Mouse (Mus musculus) neural tube, embryonic 13.5 days (tissue): ENCODE measurements at regions not wholly inside any gene's neighbourhood (a gene's known extent, or its start where the extent isn't known, plus 50 kb on each side); places are given as distances from the start of the nearest gene placed in this dataset.

ENCODE experiments used
- ATAC-seq: fragments of 200-750 bp; cut with Nextera tagmentation; 2 replicates; pipeline ENCODE4 v1.8.0; 2017; ENCODE audit warnings: low read depth, mild to moderate bottlenecking, moderate TSS enrichment, moderate library complexity
- H3K27ac ChIP-seq: fragments of 300-500 bp; sonication (generic); replicated peaks from 2 replicates; pipeline ENCODE4 v1.5.1; 2015; ENCODE audit warnings: moderate library complexity, mild to moderate bottlenecking, inconsistent platforms
- H3K27me3 ChIP-seq: fragments of 300-500 bp; sonication (generic); 2 replicates; pipeline ENCODE4 v1.6.1; 2015; ENCODE audit warnings: mild to moderate bottlenecking, inconsistent platforms
- H3K36me3 ChIP-seq: fragments of 300-500 bp; sonication (generic); 2 replicates; pipeline ENCODE4 v1.6.1; 2015; ENCODE audit warnings: mild to moderate bottlenecking, inconsistent platforms
- H3K4me1 ChIP-seq: fragments of 300-500 bp; sonication (generic); replicated peaks from 2 replicates; pipeline ENCODE4 v1.6.1; 2015; ENCODE audit warnings: inconsistent platforms
- H3K4me2 ChIP-seq: fragments of 300-500 bp; sonication (generic); 2 replicates; pipeline ENCODE4 v1.6.1; 2015; ENCODE audit warnings: inconsistent platforms, mild to moderate bottlenecking, moderate library complexity
- H3K4me3 ChIP-seq: fragments of 300-500 bp; sonication (generic); 2 replicates; pipeline ENCODE4 v1.5.1; 2015; ENCODE audit warnings: mild to moderate bottlenecking, inconsistent platforms
- H3K9ac ChIP-seq: fragments of 300-500 bp; sonication (generic); 2 replicates; pipeline ENCODE4 v1.6.1; 2015; ENCODE audit warnings: moderate library complexity, mild to moderate bottlenecking, inconsistent platforms
- H3K9me3 ChIP-seq: fragments of 300-500 bp; sonication (generic); 2 replicates; pipeline ENCODE4 v1.6.1; 2016; ENCODE audit warnings: inconsistent platforms
- WGBS: fragments of 180-500 bp; shearing (Covaris S2); methylation state at CpG from one replicate; pipeline ENCODE4 v1.1.7; 2015; 5-methylcytosine and 5-hydroxymethylcytosine counted together

GRCm38 (mm10) chr3:143373501-143373900 is 491.7 kb upstream of the Pkn2 start:
- H3K4me1 ChIP-seq = peaks cover 6% of the 10 kb centered on the region; the same call in 1 of the 2 replicates
- WGBS = 90% methylated on average over 1 of the region's 1 CpGs
- no peak overlapping the region for H3K4me2 ChIP-seq
- H3K27me3 ChIP-seq = no peaks in the 10 kb centered on the region
- no peaks in the 10 kb centered on the region for H3K9me3 ChIP-seq
- no peak overlapping the region for H3K9ac ChIP-seq
- H3K27ac ChIP-seq = no peak overlapping the region
- no peak overlapping the region for H3K4me3 ChIP-seq
- no peak for ATAC-seq
- H3K36me3 ChIP-seq = no peaks in the 10 kb centered on the region

- no peaks in the 10 kb centered on the region for H3K4me1 ChIP-seq
- no peak overlapping the region for H3K27ac ChIP-seq
- WGBS = 97% methylated on average over 1 of the region's 1 CpGs
- H3K9ac ChIP-seq = no peak overlapping the region
- no peaks in the 10 kb centered on the region for H3K9me3 ChIP-seq
- no peak overlapping the region for H3K4me2 ChIP-seq
- no peaks in the 10 kb centered on the region for H3K36me3 ChIP-seq
- no peak overlapping the region for H3K4me3 ChIP-seq
- no peak for ATAC-seq
- no peaks in the 10 kb centered on the region for H3K27me3 ChIP-seq
These were observed 487.2 kb upstream of the Pkn2 start for GRCm38 (mm10) chr3:143369002-143369401.

DNA sequence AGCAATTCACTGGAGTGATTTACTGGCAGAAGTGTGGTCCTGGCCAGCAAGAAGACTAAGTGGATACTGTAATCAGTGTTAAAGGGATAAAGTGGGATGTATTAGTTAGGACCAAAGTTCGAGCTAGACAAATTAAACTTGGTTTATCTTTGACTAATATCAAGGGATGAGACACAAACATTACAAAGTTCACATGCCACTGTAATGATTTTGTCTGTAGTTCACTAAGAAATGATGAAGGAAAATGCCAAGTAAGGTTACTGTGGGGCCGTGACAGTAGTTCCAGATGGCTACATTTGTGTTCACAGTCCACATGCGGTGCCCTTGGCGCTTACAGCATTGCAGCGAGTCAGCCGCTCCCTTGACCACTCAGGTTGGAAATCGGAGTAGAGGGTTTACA is 458.2 kb upstream of the Pkn2 start:
- WGBS = 95% methylated on average over 7 of the region's 7 CpGs
- no peaks in the 10 kb centered on the region for H3K36me3 ChIP-seq
- H3K4me3 ChIP-seq = no peak overlapping the region
- no peaks in the 10 kb centered on the region for H3K9me3 ChIP-seq
- no peaks in the 10 kb centered on the region for H3K27me3 ChIP-seq
- H3K27ac ChIP-seq = no peak overlapping the region
- ATAC-seq = no peak
- no peak overlapping the region for H3K9ac ChIP-seq
- H3K4me1 ChIP-seq = no peaks in the 10 kb centered on the region
- no peak overlapping the region for H3K4me2 ChIP-seq

DNA sequence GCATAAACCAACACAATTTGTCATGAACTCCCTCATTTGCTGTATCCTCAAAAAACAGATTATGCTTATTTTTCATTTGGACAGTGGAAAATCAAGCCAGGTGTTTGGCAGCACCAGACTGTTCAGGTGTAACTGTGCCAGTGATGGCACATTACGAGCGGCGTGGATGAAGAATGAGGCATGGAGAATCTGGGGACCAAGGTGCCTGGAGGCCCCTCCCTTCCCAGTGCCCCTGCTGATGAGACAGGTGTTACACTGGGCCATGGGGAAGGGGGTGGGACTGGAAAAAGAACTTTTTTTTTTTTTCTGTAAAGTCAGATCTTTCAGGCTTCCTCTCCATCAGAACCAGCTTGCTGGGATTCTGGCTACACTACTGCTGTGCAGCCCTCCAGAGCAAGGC is 451.5 kb upstream of the Pkn2 start:
- WGBS = 86% methylated on average over 3 of the region's 3 CpGs
- Histone ChIP-seq H3K4me3 (no peak overlapping the region), H3K9me3 (no peaks in the 10 kb centered on the region), H3K4me1 (no peaks in the 10 kb centered on the region), H3K4me2 (no peak overlapping the region), H3K9ac (no peak overlapping the region), H3K27ac (no peak overlapping the region), H3K36me3 (no peaks in the 10 kb centered on the region), H3K27me3 (no peaks in the 10 kb centered on the region)
- no peak for ATAC-seq

- Histone ChIP-seq H3K4me1 (no peaks in the 10 kb centered on the region), H3K9ac (no peak overlapping the region), H3K4me3 (no peak overlapping the region), H3K27ac (no peak overlapping the region), H3K27me3 (no peaks in the 10 kb centered on the region), H3K4me2 (no peak overlapping the region), H3K9me3 (no peaks in the 10 kb centered on the region), H3K36me3 (no peaks in the 10 kb centered on the region)
- ATAC-seq = no peak
These were observed 446.7 kb upstream of the Pkn2 start for GRCm38 (mm10) chr3:143328521-143328920.

GRCm38 (mm10) chr3:143327652-143328051 is 445.8 kb upstream of the Pkn2 start:
- WGBS = 77% methylated on average over 4 of the region's 4 CpGs
- Histone ChIP-seq H3K9me3 (no peaks in the 10 kb centered on the region), H3K27ac (no peak overlapping the region), H3K4me3 (no peak overlapping the region), H3K9ac (no peak overlapping the region), H3K27me3 (no peaks in the 10 kb centered on the region), H3K4me1 (no peaks in the 10 kb centered on the region; the same call in 1 of the 2 replicates), H3K4me2 (no peak overlapping the region), H3K36me3 (no peaks in the 10 kb centered on the region)
- ATAC-seq = no peak

GRCm38 (mm10) chr3:143316457-143316856 is 434.7 kb upstream of the Pkn2 start:
- ATAC-seq = no peak
- no peak overlapping the region for H3K27ac ChIP-seq
- no peak overlapping the region for H3K4me3 ChIP-seq
- no peaks in the 10 kb centered on the region for H3K4me1 ChIP-seq
- H3K36me3 ChIP-seq = no peaks in the 10 kb centered on the region
- H3K4me2 ChIP-seq = no peak overlapping the region
- H3K9me3 ChIP-seq = no peaks in the 10 kb centered on the region
- no peak overlapping the region for H3K9ac ChIP-seq
- H3K27me3 ChIP-seq = no peaks in the 10 kb centered on the region
- 64% methylated on average over 7 of the region's 7 CpGs for WGBS

DNA sequence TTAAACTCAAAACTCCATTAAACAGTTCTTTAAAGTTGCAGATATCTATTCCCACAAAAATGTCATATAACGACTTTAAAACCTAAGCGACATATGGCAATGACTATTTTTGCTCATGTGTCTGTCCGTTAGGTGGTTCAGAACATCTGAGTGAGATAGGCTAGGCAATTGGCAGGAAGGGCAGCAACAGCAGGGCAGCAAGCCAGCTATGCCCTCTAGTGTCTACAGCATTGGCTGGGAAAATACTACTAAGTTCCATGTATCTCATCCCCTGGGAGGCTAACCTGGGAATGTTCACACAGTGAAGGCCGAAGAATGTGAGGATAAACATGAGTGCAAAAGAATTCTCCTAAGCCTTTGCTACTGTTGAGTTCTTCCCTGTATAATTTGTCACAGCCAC is 410.0 kb upstream of the Pkn2 start:
- no peaks in the 10 kb centered on the region for H3K36me3 ChIP-seq
- no peak for ATAC-seq
- WGBS = 87% methylated on average over 4 of the region's 4 CpGs

GRCm38 (mm10) chr3:143264132-143264531 is 382.3 kb upstream of the Pkn2 start:
- ATAC-seq = no peak
- no peak overlapping the region for H3K27ac ChIP-seq
- no peak overlapping the region for H3K4me2 ChIP-seq
- no peaks in the 10 kb centered on the region for H3K4me1 ChIP-seq
- no peaks in the 10 kb centered on the region for H3K27me3 ChIP-seq
- H3K9me3 ChIP-seq = no peaks in the 10 kb centered on the region
- H3K9ac ChIP-seq = no peak overlapping the region
- 92% methylated on average over 6 of the region's 6 CpGs for WGBS
- H3K4me3 ChIP-seq = no peak overlapping the region
- no peaks in the 10 kb centered on the region for H3K36me3 ChIP-seq

More for the DNA sequence above, 410.0 kb upstream of the Pkn2 start:
- Histone ChIP-seq H3K4me2 (no peak overlapping the region), H3K27me3 (no peaks in the 10 kb centered on the region), H3K9ac (no peak overlapping the region), H3K27ac (no peak overlapping the region), H3K4me3 (no peak overlapping the region), H3K9me3 (no peaks in the 10 kb centered on the region), H3K4me1 (no peaks in the 10 kb centered on the region)

DNA sequence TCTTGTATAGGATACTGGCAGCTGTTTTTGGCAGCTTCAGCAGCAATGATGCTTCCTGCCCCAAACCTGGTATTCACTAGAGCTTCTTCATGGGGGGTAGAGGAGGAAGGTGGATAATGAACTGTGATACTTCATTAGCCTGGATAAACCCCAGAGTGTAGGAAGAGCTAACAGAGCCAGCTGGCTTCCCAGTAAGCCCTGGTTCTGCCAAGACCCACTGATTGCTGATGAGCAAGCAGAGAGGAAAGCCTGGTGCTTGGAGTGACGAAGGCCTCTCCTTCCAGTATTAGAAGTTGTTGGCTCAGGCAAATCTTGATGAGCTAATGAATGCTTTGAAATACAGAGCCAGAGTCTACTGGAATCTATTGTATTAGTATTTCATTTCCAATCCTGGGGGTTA is 370.8 kb upstream of the Pkn2 start:
- WGBS = 89% methylated on average over 1 of the region's 1 CpGs
- Histone ChIP-seq H3K27ac (no peak overlapping the region), H3K9me3 (no peaks in the 10 kb centered on the region), H3K36me3 (no peaks in the 10 kb centered on the region), H3K4me2 (no peak overlapping the region), H3K27me3 (no peaks in the 10 kb centered on the region), H3K4me1 (no peaks in the 10 kb centered on the region), H3K4me3 (no peak overlapping the region), H3K9ac (no peak overlapping the region)
- ATAC-seq = no peak

DNA sequence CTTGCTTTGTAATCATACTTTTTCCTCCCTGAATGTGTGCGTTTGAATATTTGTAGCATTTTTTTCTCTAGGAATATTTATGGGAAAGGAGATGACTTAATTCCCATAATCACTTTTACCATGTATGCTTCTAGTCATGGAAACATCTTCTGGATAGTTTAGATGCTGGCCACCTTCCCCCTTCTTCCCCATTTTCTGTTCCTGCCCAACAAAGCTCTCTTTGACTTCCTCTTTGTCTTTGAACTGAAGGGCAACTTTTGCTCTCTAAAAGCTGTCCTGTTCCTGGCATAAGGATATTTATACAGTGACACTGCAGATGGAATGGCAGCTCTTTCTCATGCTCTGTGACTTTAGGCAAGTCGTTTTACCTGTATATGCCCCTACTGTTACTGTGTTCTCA is 370.2 kb upstream of the Pkn2 start:
- H3K9me3 ChIP-seq = no peaks in the 10 kb centered on the region
- no peaks in the 10 kb centered on the region for H3K4me1 ChIP-seq
- no peak overlapping the region for H3K9ac ChIP-seq
- no peak for ATAC-seq
- no peaks in the 10 kb centered on the region for H3K27me3 ChIP-seq
- no peak overlapping the region for H3K27ac ChIP-seq
- no peak overlapping the region for H3K4me3 ChIP-seq
- no peak overlapping the region for H3K4me2 ChIP-seq
- whole genome bisulfite sequencing = 78% methylated on average over 2 of the region's 2 CpGs
- H3K36me3 ChIP-seq = no peaks in the 10 kb centered on the region

- no peaks in the 10 kb centered on the region for H3K27me3 ChIP-seq
- H3K36me3 ChIP-seq = no peaks in the 10 kb centered on the region
- no peak overlapping the region for H3K4me2 ChIP-seq
- H3K4me3 ChIP-seq = no peak overlapping the region
- no peak overlapping the region for H3K27ac ChIP-seq
- no peaks in the 10 kb centered on the region for H3K9me3 ChIP-seq
- no peak overlapping the region for H3K9ac ChIP-seq
- no peaks in the 10 kb centered on the region for H3K4me1 ChIP-seq
- WGBS = 64% methylated on average over 4 of the region's 4 CpGs
- no peak for ATAC-seq
These were observed 360.9 kb upstream of the Pkn2 start for GRCm38 (mm10) chr3:143242691-143243090.

- Histone ChIP-seq H3K9ac (no peak overlapping the region), H3K4me2 (no peak overlapping the region), H3K27me3 (no peaks in the 10 kb centered on the region), H3K4me1 (no peaks in the 10 kb centered on the region), H3K36me3 (no peaks in the 10 kb centered on the region), H3K9me3 (no peaks in the 10 kb centered on the region), H3K27ac (no peak overlapping the region), H3K4me3 (no peak overlapping the region)
- 77% methylated on average over 7 of the region's 7 CpGs for WGBS
- ATAC-seq = no peak
These were observed 359.0 kb upstream of the Pkn2 start for GRCm38 (mm10) chr3:143240545-143241383.
